Mouse (Mus musculus) kidney, embryonic 16.5 days (tissue): Measurements from ENCODE around the gene Mknk2. TPM values are rescaled to one million over a fixed set of nuclear protein-coding genes. Genes with fewer than 3 reads are reported as not detected.

Source experiments
- ATAC-seq: fragments of 200-750 bp; cut with Nextera tagmentation; 2 replicates; pipeline ENCODE4 v1.8.0; 2017; ENCODE audit warnings: moderate TSS enrichment; ENCODE audit not compliant: low FRiP score, low TSS enrichment
- H3K27ac ChIP-seq: fragments of 300-500 bp; sonication (generic); 2 replicates; pipeline ENCODE4 v1.5.1; 2014; ENCODE audit warnings: low read length
- H3K27me3 ChIP-seq: fragments of 300-500 bp; sonication (generic); 2 replicates; pipeline ENCODE4 v1.6.1; 2014; ENCODE audit warnings: low read length, control low read depth, mixed read lengths; ENCODE audit not compliant: insufficient read depth
- H3K36me3 ChIP-seq: fragments of 300-500 bp; sonication (generic); 2 replicates; pipeline ENCODE4 v1.6.1; 2014; ENCODE audit warnings: low read length, control low read depth, mixed read lengths; ENCODE audit not compliant: insufficient read depth
- H3K4me1 ChIP-seq: fragments of 300-500 bp; sonication (generic); 2 replicates; pipeline ENCODE4 v1.6.1; 2014; ENCODE audit warnings: low read length, control low read depth, mixed read lengths; ENCODE audit not compliant: insufficient read depth
- H3K4me2 ChIP-seq: fragments of 300-500 bp; sonication (generic); replicated peaks from 2 replicates; pipeline ENCODE4 v1.6.1; 2014; ENCODE audit warnings: low read depth, low read length
- H3K4me3 ChIP-seq: fragments of 300-500 bp; sonication (generic); 2 replicates; pipeline ENCODE4 v1.5.1; 2014; ENCODE audit warnings: mild to moderate bottlenecking, low read length
- H3K9ac ChIP-seq: fragments of 300-500 bp; sonication (generic); replicated peaks from 2 replicates; pipeline ENCODE4 v1.6.1; 2014; ENCODE audit warnings: low read length
- H3K9me3 ChIP-seq: fragments of 300-500 bp; sonication (generic); 2 replicates; pipeline ENCODE4 v1.6.1; 2016; ENCODE audit warnings: low read length, control low read depth
- WGBS: fragments of 180-500 bp; shearing (Covaris S2); extraction: QIAGEN DNeasy Blood & Tissue Kit; methylation state at CpG from one replicate; pipeline ENCODE4 v1.1.7; 2014; 5-methylcytosine and 5-hydroxymethylcytosine counted together
- polyA plus RNA-seq: library from polyadenylated mRNA; unstranded; fragments of >200 nt; fragmentation: Nextera tagmentation; extraction: Ambion mirVana; gene quantifications from 2 replicates; pipeline ENCODE4 v1.2.1, GENCODE M21; 2015

Mknk2 gene
- polyA plus RNA-seq, 1 experiment from 2014 or later = 108 TPM

GRCm38 (mm10) chr10:80679556-80680259 lies 1.8 kb upstream of the Mknk2 start:
- no peak overlapping the region for H3K4me3 ChIP-seq
- ATAC-seq = no peak
- 22% methylated on average over 9 of the region's 9 CpGs for WGBS
- H3K27me3 ChIP-seq = no peaks in the 10 kb centered on the region
- H3K9ac ChIP-seq = peak overlapping the region; percentile 33
- no peaks in the 10 kb centered on the region for H3K9me3 ChIP-seq
- 0 out of 2 replicates have a peak, but pooled peaks cover 3% of the 10 kb centered on the region for H3K36me3 ChIP-seq
- no peak overlapping the region for H3K4me2 ChIP-seq
- peak overlapping the region; percentile 99 for H3K27ac ChIP-seq
- peaks cover 42% of the 10 kb centered on the region for H3K4me1 ChIP-seq

GRCm38 (mm10) chr10:80678601-80679377 lies 877 bp upstream of the Mknk2 start:
- Histone ChIP-seq H3K4me1 (peaks cover 51% of the 10 kb centered on the region), H3K36me3 (peaks cover 2% of the 10 kb centered on the region; the same call in 1 of the 2 replicates), H3K9me3 (no peaks in the 10 kb centered on the region), H3K4me2 (peak overlapping the region; percentile 75), H3K27me3 (no peaks in the 10 kb centered on the region), H3K27ac (peak overlapping the region; percentile 99), H3K4me3 (0 out of 2 replicates have a peak overlapping the region, but pooled peaks have one; percentile 81), H3K9ac (peak overlapping the region; percentile 87)
- no peak for ATAC-seq
- WGBS = 45% methylated on average over 10 of the region's 10 CpGs

DNA sequence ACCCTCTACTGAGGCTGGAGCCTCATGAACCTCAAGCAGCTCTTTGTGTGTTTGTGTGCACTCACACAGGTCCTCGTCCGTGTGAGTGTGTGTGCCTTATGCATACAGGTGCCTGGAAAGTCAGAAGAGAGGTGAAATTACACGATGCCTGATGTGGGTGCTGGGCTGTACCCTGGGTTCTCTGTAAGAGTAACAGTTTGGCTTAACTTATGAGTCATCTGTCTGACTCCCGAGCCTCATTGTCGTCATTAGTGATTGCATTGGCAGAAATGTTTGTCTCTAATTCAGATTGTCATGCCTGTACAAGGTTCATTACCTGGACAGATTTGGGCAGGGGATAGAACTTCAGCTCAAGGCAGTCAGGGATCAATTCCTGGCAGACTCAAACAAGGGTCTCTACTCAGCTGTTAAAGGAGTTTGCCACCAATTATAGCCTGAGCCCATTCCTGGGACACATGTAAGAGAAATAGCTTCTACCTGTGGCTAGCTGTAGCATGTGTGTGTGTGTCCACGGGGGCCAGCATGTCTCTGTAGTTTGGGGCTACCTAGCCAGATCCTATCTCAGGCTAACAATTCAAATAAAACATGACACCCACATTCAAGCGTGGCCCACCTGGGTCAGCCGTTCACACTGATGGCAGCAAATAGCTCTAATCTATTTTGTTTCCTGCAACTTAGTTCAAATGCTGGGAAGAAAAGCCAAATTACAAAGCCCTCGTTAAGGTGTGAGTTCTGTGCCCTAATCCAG lies 610 bp downstream of the Mknk2 start:
- Histone ChIP-seq H3K4me3 (peak overlapping the region; percentile 81), H3K27me3 (no peaks in the 10 kb centered on the region), H3K9ac (peak overlapping the region; percentile 87), H3K9me3 (no peaks in the 10 kb centered on the region), H3K4me2 (peak overlapping the region; percentile 75), H3K27ac (peak overlapping the region; percentile 99), H3K36me3 (peaks cover 10% of the 10 kb centered on the region), H3K4me1 (peaks cover 66% of the 10 kb centered on the region)
- no peak for ATAC-seq
- WGBS = 25% methylated on average over 9 of the region's 9 CpGs

DNA sequence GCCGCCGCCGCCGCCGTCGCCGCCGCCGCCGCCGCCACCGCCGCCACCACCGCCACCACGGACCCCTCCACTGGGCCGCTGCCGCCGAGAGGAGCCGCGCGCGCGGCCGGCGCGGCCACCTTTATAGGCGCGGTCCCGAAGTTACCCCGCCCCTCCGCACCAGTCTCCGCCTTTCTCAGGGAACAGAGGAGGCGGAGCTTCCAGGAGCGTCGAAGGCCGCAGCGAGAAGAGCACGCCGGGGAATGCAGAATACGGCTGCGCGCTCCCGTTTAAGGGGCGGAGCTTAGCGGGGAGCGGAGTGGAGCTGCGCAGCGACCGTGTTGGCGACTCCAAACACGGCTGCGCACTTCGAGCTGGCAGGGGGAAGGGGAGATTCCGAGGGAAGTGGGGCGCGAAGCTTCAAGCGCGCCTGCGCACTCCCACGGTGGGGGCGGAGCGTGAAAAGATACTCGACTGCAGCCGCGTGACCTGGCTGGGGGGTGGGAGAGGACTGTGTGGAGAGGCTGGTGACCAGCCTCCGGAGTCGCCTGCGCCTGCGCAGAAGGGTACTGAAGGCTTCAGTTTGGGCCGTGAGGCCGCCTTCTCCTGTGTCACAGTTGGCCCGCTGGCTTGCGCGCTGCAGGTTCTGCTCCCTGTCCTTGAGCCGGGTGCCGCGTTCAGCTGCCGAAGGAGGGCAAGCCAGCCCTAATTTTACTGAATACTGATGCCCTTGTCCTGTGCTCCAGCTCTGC lies 1.5 kb downstream of the Mknk2 start:
- Histone ChIP-seq H3K9ac (peak overlapping the region; percentile 96), H3K36me3 (peaks cover 19% of the 10 kb centered on the region), H3K4me1 (peaks cover 66% of the 10 kb centered on the region), H3K4me3 (peak overlapping the region; percentile 81), H3K9me3 (no peaks in the 10 kb centered on the region), H3K27ac (peak overlapping the region; percentile 99), H3K4me2 (peak overlapping the region; percentile 80), H3K27me3 (no peaks in the 10 kb centered on the region)
- under 1% methylated on average over 58 of the region's 78 CpGs for WGBS
- ATAC-seq = peak; percentile 91

DNA sequence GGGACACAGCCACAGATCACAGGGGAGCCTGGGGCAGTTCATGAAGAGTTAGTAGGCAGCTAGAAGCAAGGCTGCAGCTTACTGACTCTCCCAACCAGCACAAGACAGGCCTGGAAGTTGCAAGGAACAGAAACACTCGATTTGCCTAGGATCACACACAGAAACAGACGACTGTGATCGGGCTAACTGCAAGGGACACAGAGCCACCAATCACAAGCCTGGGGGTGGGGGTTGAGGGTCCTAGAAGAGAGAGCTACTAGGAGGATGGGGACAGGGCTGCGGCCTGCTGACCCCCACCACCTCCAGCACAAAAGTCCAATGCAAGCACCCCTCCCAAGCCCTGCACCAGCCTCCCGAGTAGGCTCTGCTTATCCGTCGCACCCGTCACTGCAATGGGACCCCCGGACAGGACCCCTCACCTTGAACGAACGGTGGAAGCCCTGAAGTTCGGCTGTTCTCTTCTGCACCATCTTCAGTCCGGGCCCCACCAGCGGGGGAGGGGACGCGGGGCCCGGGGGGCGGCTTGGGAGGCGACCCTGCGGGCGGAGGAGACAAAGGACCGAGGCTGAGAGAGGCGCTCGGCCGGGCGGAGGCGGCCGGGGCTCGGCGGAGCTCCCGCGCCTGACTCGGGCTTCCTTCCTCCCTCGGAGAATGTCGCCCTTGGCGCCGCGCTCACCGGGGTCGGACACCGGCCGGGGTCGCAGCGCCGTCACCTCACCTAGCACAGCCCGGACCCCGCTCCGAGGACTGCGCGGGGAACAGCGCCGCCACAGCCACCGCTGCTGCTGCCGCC lies 2.3 kb downstream of the Mknk2 start:
- H3K4me3 ChIP-seq = peak overlapping the region; percentile 81
- H3K9me3 ChIP-seq = no peaks in the 10 kb centered on the region
- H3K4me1 ChIP-seq = peaks cover 66% of the 10 kb centered on the region
- H3K27me3 ChIP-seq = no peaks in the 10 kb centered on the region
- H3K27ac ChIP-seq = peak overlapping the region; percentile 74
- no peak; the same call in 1 of the 2 replicates for ATAC-seq
- H3K36me3 ChIP-seq = peaks cover 25% of the 10 kb centered on the region
- peak overlapping the region; percentile 96 for H3K9ac ChIP-seq
- 0% methylated on average over 33 of the region's 54 CpGs for WGBS
- peak overlapping the region; percentile 80 for H3K4me2 ChIP-seq

DNA sequence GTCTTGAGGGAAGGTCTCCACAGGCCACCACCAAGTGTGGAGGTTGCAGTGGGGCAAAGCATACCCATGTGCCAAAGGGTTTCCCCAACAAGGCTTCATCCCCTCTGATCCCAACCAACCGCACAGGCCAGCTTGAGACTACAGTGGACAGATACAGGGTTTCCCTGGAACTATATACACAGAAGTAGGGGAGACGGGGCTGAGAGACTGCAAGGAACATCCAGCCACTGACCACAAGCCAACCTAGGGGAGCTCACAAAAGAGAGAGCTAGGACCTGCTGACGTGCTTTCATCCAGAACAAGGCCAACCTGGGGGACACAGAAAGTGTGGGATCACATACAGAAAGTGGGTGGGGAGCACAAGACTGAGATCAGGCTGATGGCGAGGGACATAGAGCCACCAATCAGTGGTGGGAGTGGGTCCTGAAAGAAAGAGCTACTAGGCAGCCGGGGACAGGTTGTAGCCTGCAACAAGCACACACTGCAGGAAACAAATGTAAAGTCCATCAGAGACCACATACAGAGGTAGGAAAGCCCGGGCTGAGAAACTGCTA lies 3.0 kb downstream of the Mknk2 start:
- Histone ChIP-seq H3K36me3 (peaks cover 32% of the 10 kb centered on the region), H3K27ac (no peak overlapping the region; the same call in 1 of the 2 replicates), H3K9ac (peak overlapping the region; percentile 96), H3K27me3 (no peaks in the 10 kb centered on the region), H3K4me2 (peak overlapping the region; percentile 80), H3K4me1 (peaks cover 59% of the 10 kb centered on the region), H3K4me3 (peak overlapping the region; percentile 81), H3K9me3 (no peaks in the 10 kb centered on the region)
- WGBS = 12% methylated on average over 6 of the region's 6 CpGs
- ATAC-seq = no peak

DNA sequence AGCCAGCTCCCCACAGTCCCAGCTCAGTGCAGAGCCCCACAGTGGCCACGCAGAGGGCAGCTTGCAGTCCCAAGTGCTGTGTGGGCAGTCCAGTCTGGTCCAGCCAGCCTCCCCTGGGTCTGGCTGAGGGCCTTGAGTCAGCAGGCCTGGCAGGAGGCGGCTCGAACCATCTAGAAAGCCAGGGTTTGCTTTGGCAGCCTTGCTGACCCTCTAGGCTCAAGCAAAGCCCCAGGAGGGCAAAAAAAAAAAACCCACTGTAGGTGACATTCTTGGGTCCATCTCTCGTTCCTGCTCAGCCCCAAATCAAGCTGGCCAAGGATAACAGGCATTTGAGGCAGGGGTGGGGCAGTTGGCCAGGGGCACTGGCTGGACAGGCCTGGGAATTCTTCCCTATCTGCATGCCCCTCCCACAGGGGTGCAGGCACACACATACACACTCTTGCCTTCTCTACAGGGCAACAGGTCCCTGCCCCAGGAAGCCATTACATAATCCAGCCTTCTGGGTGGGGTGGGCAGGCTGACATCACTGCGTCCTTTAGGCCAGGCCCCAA lies 3.7 kb downstream of the Mknk2 start:
- H3K27ac ChIP-seq = no peak overlapping the region; the same call in 1 of the 2 replicates
- no peaks in the 10 kb centered on the region for H3K27me3 ChIP-seq
- H3K9ac ChIP-seq = peak overlapping the region; percentile 96
- ATAC-seq = no peak
- H3K36me3 ChIP-seq = peaks cover 39% of the 10 kb centered on the region
- peak overlapping the region; percentile 80 for H3K4me2 ChIP-seq
- H3K9me3 ChIP-seq = no peaks in the 10 kb centered on the region
- 52% methylated on average over 5 of the region's 5 CpGs for WGBS
- H3K4me1 ChIP-seq = peaks cover 53% of the 10 kb centered on the region
- H3K4me3 ChIP-seq = peak overlapping the region; percentile 81

GRCm38 (mm10) chr10:80673690-80674089 lies 4.2 kb downstream of the Mknk2 start:
- Histone ChIP-seq H3K9ac (peak overlapping the region; percentile 96), H3K4me1 (peaks cover 47% of the 10 kb centered on the region), H3K9me3 (no peaks in the 10 kb centered on the region), H3K27ac (no peak overlapping the region; the same call in 1 of the 2 replicates), H3K36me3 (peaks cover 44% of the 10 kb centered on the region), H3K4me3 (peak overlapping the region; percentile 81), H3K27me3 (no peaks in the 10 kb centered on the region), H3K4me2 (peak overlapping the region; percentile 80)
- ATAC-seq = no peak
- 85% methylated on average over 3 of the region's 3 CpGs for WGBS
